Mouse (Mus musculus) midbrain, embryonic 15.5 days (tissue): ENCODE measurements around the gene Ablim2. TPM values are rescaled to one million over a fixed set of nuclear protein-coding genes. Genes with fewer than 3 reads are reported as not detected.

Experiments
- ATAC-seq: fragments of 200-750 bp; cut with Nextera tagmentation; replicated peaks from 2 replicates; pipeline ENCODE4 v1.8.0; 2017; ENCODE audit warnings: moderate TSS enrichment
- H3K27ac ChIP-seq: fragments of 300-500 bp; sonication (generic); 2 replicates; pipeline ENCODE4 v1.5.1; 2015; ENCODE audit warnings: mild to moderate bottlenecking, inconsistent platforms
- H3K27me3 ChIP-seq: fragments of 300-500 bp; sonication (generic); replicated peaks from 2 replicates; pipeline ENCODE4 v1.6.1; 2015; ENCODE audit warnings: inconsistent platforms
- H3K36me3 ChIP-seq: fragments of 300-500 bp; sonication (generic); replicated peaks from 2 replicates; pipeline ENCODE4 v1.6.1; 2015; ENCODE audit warnings: inconsistent platforms
- H3K4me1 ChIP-seq: fragments of 300-500 bp; sonication (generic); 2 replicates; pipeline ENCODE4 v1.6.1; 2015; ENCODE audit warnings: inconsistent platforms
- H3K4me2 ChIP-seq: fragments of 300-500 bp; sonication (generic); 2 replicates; pipeline ENCODE4 v1.6.1; 2015; ENCODE audit warnings: inconsistent platforms, mild to moderate bottlenecking, moderate library complexity
- H3K4me3 ChIP-seq: fragments of 300-500 bp; sonication (generic); 2 replicates; pipeline ENCODE4 v1.5.1; 2015; ENCODE audit warnings: mild to moderate bottlenecking, inconsistent platforms
- H3K9ac ChIP-seq: fragments of 300-500 bp; sonication (generic); 2 replicates; pipeline ENCODE4 v1.6.1; 2015; ENCODE audit warnings: mild to moderate bottlenecking, inconsistent platforms
- H3K9me3 ChIP-seq: fragments of 300-500 bp; sonication (generic); 2 replicates; pipeline ENCODE4 v1.6.1; 2016; ENCODE audit warnings: inconsistent platforms
- WGBS: fragments of 180-500 bp; shearing (Covaris S2); methylation state at CpG from one replicate; pipeline ENCODE4 v1.1.7; 2015; ENCODE audit warnings: mixed read lengths; 5-methylcytosine and 5-hydroxymethylcytosine counted together
- polyA plus RNA-seq: library from polyadenylated mRNA; unstranded; fragments of >200 nt; fragmentation: Nextera tagmentation; extraction: Ambion mirVana; gene quantifications from 2 replicates; pipeline ENCODE4 v1.2.1, GENCODE M21; 2015

Gene Ablim2
- polyA plus RNA-seq, 1 experiment from 2014 or later, result 25.7 TPM

DNA sequence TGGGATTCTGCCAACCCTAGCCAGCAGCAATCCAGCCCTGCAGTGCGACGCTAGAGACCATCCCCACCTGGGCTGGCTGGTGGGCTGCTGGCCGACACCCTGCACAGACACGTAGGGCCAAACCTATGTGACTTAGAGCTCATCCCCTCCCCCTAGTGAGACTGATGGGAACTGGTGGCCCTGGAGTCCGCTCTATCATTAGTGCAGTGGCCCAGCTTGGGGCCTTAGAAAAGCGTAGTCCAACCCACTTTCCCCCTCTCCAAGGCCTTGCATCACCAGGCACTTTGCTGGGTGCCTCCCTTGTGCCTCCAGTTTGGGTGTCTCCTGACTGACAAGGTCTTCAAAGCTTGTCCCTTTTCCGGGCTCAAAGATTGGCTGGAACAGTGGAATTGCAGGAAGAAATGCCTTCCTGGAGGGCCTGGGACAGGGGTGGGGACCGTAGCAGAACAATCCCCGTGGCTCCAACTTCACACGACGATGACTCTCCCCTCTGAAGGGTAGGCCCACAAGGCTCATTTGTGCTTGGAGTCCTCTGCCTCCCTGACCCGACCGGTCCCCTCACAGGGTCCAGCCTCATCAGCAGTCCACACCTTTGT, 16.4 kb upstream of the Ablim2 start:
- H3K4me2 ChIP-seq, result no peak overlapping the region
- no peaks in the 10 kb centered on the region for H3K36me3 ChIP-seq
- no peak for ATAC-seq
- 51% methylated on average over 13 of the region's 13 CpGs for WGBS
- no peak overlapping the region for H3K9ac ChIP-seq
- no peaks in the 10 kb centered on the region for H3K9me3 ChIP-seq
- no peak overlapping the region for H3K4me3 ChIP-seq
- 0 out of 2 replicates have a peak, but pooled peaks cover 3% of the 10 kb centered on the region for H3K27me3 ChIP-seq
- no peak overlapping the region for H3K27ac ChIP-seq
- no peaks in the 10 kb centered on the region for H3K4me1 ChIP-seq

DNA sequence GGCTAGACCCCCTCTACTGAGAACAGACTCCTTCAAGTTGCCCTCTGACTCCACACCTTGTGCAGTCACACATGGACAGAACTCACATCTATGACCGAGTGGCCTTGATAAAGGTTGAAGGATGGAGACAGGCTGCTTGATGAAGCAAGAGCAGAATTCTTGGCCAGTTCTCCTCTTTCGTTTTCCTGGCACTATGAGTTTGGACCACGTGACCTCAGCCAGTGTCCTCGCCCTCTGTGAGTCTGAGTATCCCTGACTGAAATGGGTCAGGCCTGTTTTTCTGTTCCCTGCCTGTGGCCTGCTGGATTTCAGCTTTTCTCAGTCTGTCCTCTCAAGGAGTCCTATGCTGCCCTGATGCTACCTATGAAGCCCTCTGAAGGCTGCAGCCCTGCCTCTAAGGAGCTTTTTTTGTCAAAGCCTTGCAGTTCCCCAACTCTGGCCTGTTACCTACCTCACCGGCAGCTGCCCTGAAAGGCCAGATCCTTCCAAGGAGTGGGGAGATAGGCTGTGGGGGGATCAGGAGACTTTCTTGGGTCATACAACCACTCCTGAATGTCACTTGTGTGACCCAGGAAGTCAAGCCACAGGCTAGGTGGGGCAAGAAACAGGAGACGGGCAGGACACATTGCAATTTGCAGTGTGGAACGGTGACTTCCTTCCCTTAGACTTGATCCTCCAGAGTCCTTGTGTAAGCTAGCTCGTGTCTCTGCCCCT, 14.3 kb upstream of the Ablim2 start:
- Histone ChIP-seq H3K36me3 (no peaks in the 10 kb centered on the region), H3K4me1 (no peaks in the 10 kb centered on the region), H3K27me3 (0 out of 2 replicates have a peak, but pooled peaks cover 3% of the 10 kb centered on the region), H3K27ac (no peak overlapping the region), H3K9ac (no peak overlapping the region), H3K9me3 (no peaks in the 10 kb centered on the region), H3K4me3 (no peak overlapping the region), H3K4me2 (no peak overlapping the region)
- ATAC-seq, result no peak
- 82% methylated on average over 8 of the region's 8 CpGs for WGBS

DNA sequence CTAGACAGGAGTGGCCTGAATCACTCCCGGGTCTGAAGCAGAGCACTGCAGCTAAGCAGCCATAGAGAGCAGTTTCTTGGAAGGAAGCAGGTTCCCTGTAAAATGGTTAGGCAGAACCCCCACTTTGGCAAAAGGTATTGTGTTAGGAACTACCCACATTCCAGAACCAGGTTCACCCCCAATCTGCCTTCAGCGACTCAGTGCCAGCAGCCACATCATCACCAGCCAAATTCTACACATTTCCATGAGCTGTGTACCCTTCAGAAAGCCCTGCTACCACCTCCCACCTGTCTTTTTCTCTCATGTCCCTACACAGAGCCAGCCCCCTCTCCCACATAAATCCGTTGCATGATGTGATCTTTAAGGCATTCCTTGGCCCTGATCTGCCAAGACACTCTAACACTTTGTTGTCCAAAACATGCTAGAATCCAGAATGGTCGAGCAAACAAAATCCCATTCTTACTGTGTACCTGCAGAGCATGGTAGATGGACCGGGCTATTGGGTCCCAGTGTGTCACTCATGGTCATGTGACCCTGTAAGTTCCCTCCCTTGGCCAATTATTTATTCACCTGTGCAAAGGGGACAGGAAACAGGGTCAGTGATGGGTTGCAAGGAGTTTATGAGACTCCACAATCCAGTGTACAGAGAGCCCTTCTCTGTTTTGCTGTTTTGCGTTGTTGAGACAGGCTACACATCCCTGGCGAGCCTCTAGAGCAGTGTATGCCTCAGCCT, 13.5 kb upstream of the Ablim2 start:
- H3K27me3 ChIP-seq, result 0 out of 2 replicates have a peak, but pooled peaks cover 3% of the 10 kb centered on the region
- WGBS, result 79% methylated on average over 7 of the region's 7 CpGs

DNA sequence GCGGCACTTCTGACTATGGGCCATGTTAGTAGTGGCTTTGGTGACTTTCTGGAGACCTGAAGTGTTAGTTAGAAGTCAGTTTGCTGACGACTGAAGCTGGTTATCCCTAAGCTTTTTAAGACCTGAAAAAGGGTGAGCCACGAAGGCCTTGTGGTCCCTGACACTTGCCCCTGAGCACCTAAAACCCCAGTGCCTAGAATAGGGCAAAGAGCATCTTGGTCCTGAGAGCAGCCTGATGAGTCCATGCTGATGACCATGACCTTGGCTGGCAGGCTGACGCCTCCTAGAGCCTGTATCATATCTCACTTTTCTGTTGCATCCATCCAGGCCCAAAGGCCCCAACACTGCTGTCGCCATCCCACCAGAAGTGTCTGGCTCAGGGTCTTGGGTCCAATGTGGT, 12.3 kb upstream of the Ablim2 start:
- Histone ChIP-seq H3K36me3 (no peaks in the 10 kb centered on the region), H3K4me2 (no peak overlapping the region)
- WGBS, result 84% methylated on average over 5 of the region's 5 CpGs

More for the DNA sequence above, 13.5 kb upstream of the Ablim2 start:
- H3K36me3 ChIP-seq, result no peaks in the 10 kb centered on the region
- no peaks in the 10 kb centered on the region for H3K4me1 ChIP-seq
- H3K4me2 ChIP-seq, result no peak overlapping the region
- no peak overlapping the region for H3K27ac ChIP-seq
- no peaks in the 10 kb centered on the region for H3K9me3 ChIP-seq
- H3K9ac ChIP-seq, result no peak overlapping the region
- no peak for ATAC-seq
- no peak overlapping the region for H3K4me3 ChIP-seq

GRCm38 (mm10) chr5:35746910-35747309, 10.8 kb upstream of the Ablim2 start:
- no peaks in the 10 kb centered on the region for H3K9me3 ChIP-seq
- no peaks in the 10 kb centered on the region for H3K27me3 ChIP-seq
- H3K4me3 ChIP-seq, result no peak overlapping the region
- 30% methylated on average over 4 of the region's 4 CpGs for WGBS
- no peak overlapping the region for H3K27ac ChIP-seq
- no peaks in the 10 kb centered on the region for H3K4me1 ChIP-seq
- no peak overlapping the region for H3K9ac ChIP-seq
- no peak for ATAC-seq
- no peak overlapping the region for H3K4me2 ChIP-seq
- no peaks in the 10 kb centered on the region for H3K36me3 ChIP-seq

More for the DNA sequence above, 12.3 kb upstream of the Ablim2 start:
- Histone ChIP-seq H3K27me3 (0 out of 2 replicates have a peak, but pooled peaks cover 2% of the 10 kb centered on the region), H3K9ac (no peak overlapping the region), H3K27ac (no peak overlapping the region), H3K9me3 (no peaks in the 10 kb centered on the region), H3K4me3 (no peak overlapping the region), H3K4me1 (no peaks in the 10 kb centered on the region)
- ATAC-seq, result no peak

DNA sequence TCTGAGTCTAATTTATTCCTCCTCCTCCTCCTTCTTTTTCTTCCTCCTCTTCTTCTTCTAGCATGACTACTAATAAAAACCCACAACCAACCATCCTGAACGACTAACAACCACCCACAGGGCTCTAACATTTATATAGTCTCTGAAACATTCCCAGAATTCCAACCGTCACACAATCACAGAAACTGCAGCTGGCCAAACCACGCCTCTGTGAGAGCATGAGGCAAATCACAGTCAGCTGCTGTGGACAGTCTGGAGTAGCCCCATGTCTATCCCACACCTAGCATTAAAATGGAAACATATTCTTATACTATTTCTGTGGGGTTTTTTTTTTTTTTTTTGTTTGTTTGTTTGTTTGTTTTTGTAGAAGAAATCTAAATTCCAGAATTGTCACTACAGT, 8.3 kb upstream of the Ablim2 start:
- H3K36me3 ChIP-seq, result no peaks in the 10 kb centered on the region
- no peak overlapping the region for H3K4me2 ChIP-seq
- H3K4me3 ChIP-seq, result no peak overlapping the region
- ATAC-seq, result no peak
- no peaks in the 10 kb centered on the region for H3K4me1 ChIP-seq
- 62% methylated on average over 3 of the region's 3 CpGs for WGBS
- H3K9ac ChIP-seq, result no peak overlapping the region
- H3K27me3 ChIP-seq, result no peaks in the 10 kb centered on the region
- H3K9me3 ChIP-seq, result no peaks in the 10 kb centered on the region
- H3K27ac ChIP-seq, result no peak overlapping the region

- 83% methylated on average over 1 of the region's 1 CpGs for WGBS
- ATAC-seq, result no peak
- H3K4me3 ChIP-seq, result no peak overlapping the region
Observed at GRCm38 (mm10) chr5:35750026-35750425, 7.7 kb upstream of the Ablim2 start.

DNA sequence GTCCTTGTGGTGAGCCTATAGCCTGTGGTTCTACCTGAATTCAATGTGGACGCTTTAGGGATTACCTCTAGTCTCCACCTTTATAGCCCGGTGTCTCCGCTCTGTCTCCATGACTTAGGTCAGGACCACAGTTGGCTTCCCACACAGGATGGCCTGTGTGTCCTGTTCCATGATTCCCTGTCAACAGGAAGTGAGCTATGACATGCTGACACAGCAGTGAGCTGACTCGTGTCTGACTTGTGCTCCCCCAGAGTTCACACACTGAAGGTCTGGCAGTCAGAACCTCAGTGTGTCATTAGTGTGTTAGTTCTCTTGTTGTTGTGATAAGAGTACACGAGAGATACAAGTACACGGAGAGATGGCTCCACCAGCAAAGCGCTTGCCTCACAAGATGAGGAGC, 6.7 kb upstream of the Ablim2 start:
- ATAC-seq, result no peak
- Histone ChIP-seq H3K4me3 (no peak overlapping the region), H3K9me3 (no peaks in the 10 kb centered on the region), H3K36me3 (no peaks in the 10 kb centered on the region), H3K27ac (no peak overlapping the region), H3K4me1 (no peaks in the 10 kb centered on the region), H3K27me3 (no peaks in the 10 kb centered on the region), H3K9ac (no peak overlapping the region), H3K4me2 (no peak overlapping the region)
- 87% methylated on average over 7 of the region's 7 CpGs for WGBS

More at GRCm38 (mm10) chr5:35750026-35750425, 7.7 kb upstream of the Ablim2 start:
- H3K27me3 ChIP-seq, result no peaks in the 10 kb centered on the region
- no peak overlapping the region for H3K27ac ChIP-seq
- no peaks in the 10 kb centered on the region for H3K36me3 ChIP-seq
- no peaks in the 10 kb centered on the region for H3K4me1 ChIP-seq
- no peak overlapping the region for H3K4me2 ChIP-seq
- H3K9me3 ChIP-seq, result no peaks in the 10 kb centered on the region
- no peak overlapping the region for H3K9ac ChIP-seq

GRCm38 (mm10) chr5:35755131-35755733, 2.4 kb upstream of the Ablim2 start:
- Histone ChIP-seq H3K9me3 (no peaks in the 10 kb centered on the region), H3K27me3 (peaks cover 17% of the 10 kb centered on the region), H3K4me1 (peaks cover 19% of the 10 kb centered on the region), H3K27ac (no peak overlapping the region), H3K36me3 (no peaks in the 10 kb centered on the region), H3K4me3 (no peak overlapping the region), H3K9ac (no peak overlapping the region), H3K4me2 (no peak overlapping the region)
- WGBS, result 30% methylated on average over 5 of the region's 5 CpGs
- no peak for ATAC-seq

GRCm38 (mm10) chr5:35756020-35756419, 1.7 kb upstream of the Ablim2 start:
- Histone ChIP-seq H3K36me3 (no peaks in the 10 kb centered on the region), H3K27me3 (peaks cover 25% of the 10 kb centered on the region), H3K9me3 (no peaks in the 10 kb centered on the region), H3K27ac (no peak overlapping the region), H3K9ac (no peak overlapping the region), H3K4me2 (no peak overlapping the region), H3K4me1 (peaks cover 19% of the 10 kb centered on the region), H3K4me3 (no peak overlapping the region)
- ATAC-seq, result no peak
- 75% methylated on average over 4 of the region's 4 CpGs for WGBS

DNA sequence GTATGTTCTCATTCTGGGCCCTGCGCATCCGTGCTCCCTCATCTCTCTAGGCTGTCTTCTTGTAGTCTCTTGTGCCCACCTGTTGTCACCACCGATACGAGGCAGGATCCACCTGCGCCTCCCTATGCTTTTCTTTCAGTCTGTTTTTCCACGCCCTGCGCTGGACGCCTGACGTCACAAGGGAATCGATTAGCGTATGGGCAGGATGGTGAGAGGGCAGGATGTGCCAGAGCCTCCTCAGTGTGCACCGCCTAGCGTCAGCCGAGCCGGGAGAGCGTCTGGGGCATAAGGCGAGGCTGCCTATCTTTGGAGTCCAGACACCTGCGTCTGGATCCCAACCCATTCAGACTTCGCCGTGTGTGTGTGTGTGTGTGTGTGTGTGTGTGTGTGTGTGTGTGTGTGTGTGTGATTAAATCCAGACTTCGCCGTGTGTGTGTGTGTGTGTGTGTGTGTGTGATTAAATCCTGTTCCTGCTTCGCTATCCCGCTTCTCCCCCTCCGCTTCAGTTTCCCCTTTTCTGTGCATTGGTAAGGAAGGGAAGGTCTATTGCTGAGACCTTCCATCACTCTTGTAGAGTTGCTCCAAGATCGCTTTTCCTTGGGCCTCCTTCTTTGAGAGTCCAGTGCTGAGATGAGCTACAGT, 562 bp upstream of the Ablim2 start:
- 8% methylated on average over 24 of the region's 26 CpGs for WGBS
- Histone ChIP-seq H3K4me2 (peak overlapping the region; percentile 97), H3K4me1 (peaks cover 19% of the 10 kb centered on the region), H3K36me3 (no peaks in the 10 kb centered on the region), H3K9ac (peak overlapping the region; percentile 46), H3K27ac (peak overlapping the region; percentile 84), H3K27me3 (peaks cover 25% of the 10 kb centered on the region), H3K4me3 (peak overlapping the region; percentile 77), H3K9me3 (no peaks in the 10 kb centered on the region)
- peak; percentile 68 for ATAC-seq
